ENCODE assay signal across 16 mouse cellular contexts in genomic region chr11:116832172-116832685, GRCm38 (mm10). TPM values are rescaled to one million over a fixed set of nuclear protein-coding genes. Genes with fewer than 3 reads are reported as not detected.
DNase-seq lines count a peak whose midpoint lies in the region; ATAC-seq lines count a peak whose summit lies in the region.
"Had no signal": no experiment of that assay in that cellular context is flagged by ENCODE, and none has a peak within 500 bp of the region (broad histone marks: within the 10 kb centered on the region; RNA-seq: fewer than 3 reads in every experiment).

No protein-coding gene starts in this region.

- peaks cover 3% of the 10 kb centered on the region; the same call in 1 of the 2 replicates for H3K4me1 ChIP-seq in neural tube, embryonic 11.5 days (ENCODE audit: control insufficient read depth, insufficient read depth, low read length)
- H3K4me1 ChIP-seq in neural tube, embryonic 15.5 days = peaks cover 19% of the 10 kb centered on the region
- H3K4me1 ChIP-seq in embryonic facial prominence, embryonic 11.5 days (ENCODE audit: control insufficient read depth, insufficient read depth, low read length) = peaks cover 3% of the 10 kb centered on the region; the same call in 1 of the 2 replicates
- peaks cover 10% of the 10 kb centered on the region for H3K4me1 ChIP-seq in midbrain, embryonic 14.5 days (ENCODE audit: control insufficient read depth, insufficient read depth, low read length)

- no peaks in the 10 kb centered on the region for H3K9me3 ChIP-seq in neural tube, embryonic 11.5 days (ENCODE audit: control insufficient read depth, low read length)
- no peaks in the 10 kb centered on the region for H3K9me3 ChIP-seq in neural tube, embryonic 15.5 days (replicated peaks)
- H3K9me3 ChIP-seq in embryonic facial prominence, embryonic 11.5 days (replicated peaks; ENCODE audit: control insufficient read depth, low read length) = no peaks in the 10 kb centered on the region
- no peaks in the 10 kb centered on the region for H3K9me3 ChIP-seq in midbrain, embryonic 14.5 days (ENCODE audit: control insufficient read depth, low read length)
- H3K9me3 ChIP-seq: intestine, embryonic 15.5 days; lung, embryonic 15.5 days; megakaryocyte, embryonic 14.5 days had no signal

- DNase-seq in embryo, embryonic 10 days (ENCODE audit: low spot score) = peak; percentile 39
- no peak for DNase-seq in embryo, embryonic 9.5 days (ENCODE audit: extremely low spot score)
- peak; percentile 40 for DNase-seq in neural tube, embryonic 11.5 days (ENCODE audit: low spot score)
- DNase-seq in embryonic facial prominence, embryonic 11.5 days (ENCODE audit: low spot score) = peak; percentile 71
- DNase-seq in midbrain, embryonic 14.5 days = peak; percentile 75
- no peak for DNase-seq in lung, postnatal 25 days (ENCODE audit: low spot score)
- DNase-seq: adrenal gland, postnatal 14 days; kidney, postnatal 10 days; right cerebral cortex, postnatal 25 days; thymus, postnatal 36 days had no signal

- no peak for ATAC-seq in neural tube, embryonic 11.5 days (ENCODE audit: insufficient read depth, low FRiP score, low TSS enrichment)
- no peak for ATAC-seq in neural tube, embryonic 15.5 days (ENCODE audit: low FRiP score)
- no peak for ATAC-seq in embryonic facial prominence, embryonic 11.5 days (replicated peaks; ENCODE audit: insufficient number of reproducible peaks, low FRiP score, low TSS enrichment, low read depth)
- no peak for ATAC-seq in midbrain, embryonic 14.5 days (ENCODE audit: low FRiP score, low TSS enrichment)
- ATAC-seq in erythroid progenitor cell, adult 5-6 weeks (replicated peaks; ENCODE audit: low FRiP score, poor library complexity, severe bottlenecking) = no peak
- ATAC-seq: intestine, embryonic 15.5 days had no signal

- H3K4me3 ChIP-seq in neural tube, embryonic 11.5 days (ENCODE audit: low read depth, low read length) = no peak overlapping the region
- no peak overlapping the region for H3K4me3 ChIP-seq in neural tube, embryonic 15.5 days (replicated peaks)
- no peak overlapping the region for H3K4me3 ChIP-seq in embryonic facial prominence, embryonic 11.5 days (ENCODE audit: low read depth, low read length)
- H3K4me3 ChIP-seq in midbrain, embryonic 14.5 days (replicated peaks; ENCODE audit: low read depth, low read length) = no peak overlapping the region
- H3K4me3 ChIP-seq: intestine, embryonic 15.5 days; lung, embryonic 15.5 days; megakaryocyte, embryonic 14.5 days had no signal

- 37% methylated on average over 4 of the region's 4 CpGs for WGBS in neural tube, embryonic 11.5 days
- WGBS in neural tube, embryonic 15.5 days = 32% methylated on average over 4 of the region's 4 CpGs
- 23% methylated on average over 4 of the region's 4 CpGs for WGBS in embryonic facial prominence, embryonic 11.5 days
- 21% methylated on average over 4 of the region's 4 CpGs for WGBS in midbrain, embryonic 14.5 days

- H3K4me2 ChIP-seq in neural tube, embryonic 11.5 days (ENCODE audit: low read depth) = no peak overlapping the region
- H3K4me2 ChIP-seq in neural tube, embryonic 15.5 days = no peak overlapping the region
- no peak overlapping the region for H3K4me2 ChIP-seq in embryonic facial prominence, embryonic 11.5 days (ENCODE audit: low read depth, low read length)
- H3K4me2 ChIP-seq in midbrain, embryonic 14.5 days (ENCODE audit: low read length) = no peak overlapping the region
- H3K4me2 ChIP-seq: intestine, embryonic 15.5 days; lung, embryonic 15.5 days had no signal

- peaks cover 12% of the 10 kb centered on the region for H3K36me3 ChIP-seq in neural tube, embryonic 11.5 days (ENCODE audit: control insufficient read depth, insufficient read depth, low read length)
- H3K36me3 ChIP-seq in neural tube, embryonic 15.5 days = peaks cover 55% of the 10 kb centered on the region
- peaks cover 11% of the 10 kb centered on the region for H3K36me3 ChIP-seq in embryonic facial prominence, embryonic 11.5 days (replicated peaks; ENCODE audit: control insufficient read depth, insufficient read depth, low read depth, low read length)
- H3K36me3 ChIP-seq in midbrain, embryonic 14.5 days (ENCODE audit: control insufficient read depth, insufficient read depth, low read length) = peaks cover 46% of the 10 kb centered on the region

- H3K27ac ChIP-seq in neural tube, embryonic 11.5 days (ENCODE audit: low read depth, low read length) = no peak overlapping the region
- H3K27ac ChIP-seq in neural tube, embryonic 15.5 days (replicated peaks) = no peak overlapping the region; the same call in 1 of the 2 replicates
- no peak overlapping the region for H3K27ac ChIP-seq in embryonic facial prominence, embryonic 11.5 days (replicated peaks; ENCODE audit: low read depth, low read length)
- H3K27ac ChIP-seq in midbrain, embryonic 14.5 days (replicated peaks; ENCODE audit: low read depth, low read length) = 0 out of 2 replicates have a peak overlapping the region, but pooled peaks have one; percentile 26
- H3K27ac ChIP-seq: intestine, embryonic 15.5 days; lung, embryonic 15.5 days had no signal

- H3K27me3 ChIP-seq in neural tube, embryonic 11.5 days (ENCODE audit: control insufficient read depth, insufficient read depth, low read length) = no peaks in the 10 kb centered on the region
- H3K27me3 ChIP-seq in neural tube, embryonic 15.5 days (replicated peaks) = no peaks in the 10 kb centered on the region
- H3K27me3 ChIP-seq in embryonic facial prominence, embryonic 11.5 days (ENCODE audit: control insufficient read depth, insufficient read depth, low read length) = no peaks in the 10 kb centered on the region
- H3K27me3 ChIP-seq in midbrain, embryonic 14.5 days (ENCODE audit: control insufficient read depth, insufficient read depth, low read length) = no peaks in the 10 kb centered on the region
- H3K27me3 ChIP-seq: intestine, embryonic 15.5 days; lung, embryonic 15.5 days had no signal

- no peak overlapping the region for H3K9ac ChIP-seq in neural tube, embryonic 11.5 days (ENCODE audit: low read length)
- no peak overlapping the region for H3K9ac ChIP-seq in neural tube, embryonic 15.5 days (replicated peaks)
- H3K9ac ChIP-seq in embryonic facial prominence, embryonic 11.5 days (replicated peaks; ENCODE audit: low read length) = no peak overlapping the region
- H3K9ac ChIP-seq in midbrain, embryonic 14.5 days (replicated peaks; ENCODE audit: low read length) = no peak overlapping the region
- H3K9ac ChIP-seq: intestine, embryonic 15.5 days; lung, embryonic 15.5 days had no signal

RNA-seq across cellular contexts. Expression of gene Mxra7, which starts 4.4 kb away (rescaled TPM):
- 46.0 and 51.1 TPM in 2 replicates for polyA plus RNA-seq in neural tube, embryonic 11.5 days (2014; fragmentation: Nextera tagmentation; extraction: Ambion mirVana)
- polyA plus RNA-seq in neural tube, embryonic 15.5 days (2015; fragmentation: Nextera tagmentation; extraction: Ambion mirVana) = 38.2 and 43.2 TPM in 2 replicates
- polyA plus RNA-seq in embryonic facial prominence, embryonic 11.5 days (2014; fragmentation: Nextera tagmentation; extraction: Ambion mirVana) = 18.1 and 21.9 TPM in 2 replicates
- polyA plus RNA-seq in midbrain, embryonic 14.5 days (2014; fragmentation: Nextera tagmentation; extraction: Ambion mirVana) = 20.7 and 20.9 TPM in 2 replicates
- total RNA-seq in erythroid progenitor cell, adult 5-6 weeks (2015; ENCODE audit: low replicate concordance) = not detected in 2 replicates
- 0.13 TPM in 1 of 2 replicates, not detected in the other for total RNA-seq in erythroid progenitor cell, adult 5-6 weeks (2017; ENCODE audit: low replicate concordance)
- total RNA-seq: neutrophil, adult 5-6 weeks had no signal

RNA-seq across cellular contexts. Expression of gene Mettl23, which starts 10.8 kb away (rescaled TPM):
- 61.2 and 63.6 TPM in 2 replicates for polyA plus RNA-seq in neural tube, embryonic 11.5 days (2014; fragmentation: Nextera tagmentation; extraction: Ambion mirVana)
- polyA plus RNA-seq in neural tube, embryonic 15.5 days (2015; fragmentation: Nextera tagmentation; extraction: Ambion mirVana) = 64.7 and 66.7 TPM in 2 replicates
- 67.0 and 67.8 TPM in 2 replicates for polyA plus RNA-seq in embryonic facial prominence, embryonic 11.5 days (2014; fragmentation: Nextera tagmentation; extraction: Ambion mirVana)
- 80.4 and 87.6 TPM in 2 replicates for polyA plus RNA-seq in midbrain, embryonic 14.5 days (2014; fragmentation: Nextera tagmentation; extraction: Ambion mirVana)
- total RNA-seq in erythroid progenitor cell, adult 5-6 weeks (2015; ENCODE audit: low replicate concordance) = 27.4 and 60.4 TPM in 2 replicates
- 17.8 and 18.4 TPM in 2 replicates for total RNA-seq in erythroid progenitor cell, adult 5-6 weeks (2017; ENCODE audit: low replicate concordance)

RNA-seq across cellular contexts. Expression of gene Jmjd6, which starts 11.0 kb away (rescaled TPM):
- polyA plus RNA-seq in neural tube, embryonic 11.5 days (2014; fragmentation: Nextera tagmentation; extraction: Ambion mirVana) = 86.0 and 88.4 TPM in 2 replicates
- polyA plus RNA-seq in neural tube, embryonic 15.5 days (2015; fragmentation: Nextera tagmentation; extraction: Ambion mirVana) = 63.2 and 68.6 TPM in 2 replicates
- 74.2 and 75.1 TPM in 2 replicates for polyA plus RNA-seq in embryonic facial prominence, embryonic 11.5 days (2014; fragmentation: Nextera tagmentation; extraction: Ambion mirVana)
- polyA plus RNA-seq in midbrain, embryonic 14.5 days (2014; fragmentation: Nextera tagmentation; extraction: Ambion mirVana) = 70.8 and 81.4 TPM in 2 replicates
- 5.4 and 18.0 TPM in 2 replicates for total RNA-seq in erythroid progenitor cell, adult 5-6 weeks (2015; ENCODE audit: low replicate concordance)
- 5.1 and 10.8 TPM in 2 replicates for total RNA-seq in erythroid progenitor cell, adult 5-6 weeks (2017; ENCODE audit: low replicate concordance)

RNA-seq across cellular contexts. Expression of gene Mfsd11, which starts 20.0 kb away (rescaled TPM):
- 33.2 and 41.1 TPM in 2 replicates for polyA plus RNA-seq in neural tube, embryonic 11.5 days (2014; fragmentation: Nextera tagmentation; extraction: Ambion mirVana)
- 43.5 and 51.6 TPM in 2 replicates for polyA plus RNA-seq in neural tube, embryonic 15.5 days (2015; fragmentation: Nextera tagmentation; extraction: Ambion mirVana)
- polyA plus RNA-seq in embryonic facial prominence, embryonic 11.5 days (2014; fragmentation: Nextera tagmentation; extraction: Ambion mirVana) = 33.9 and 35.7 TPM in 2 replicates
- polyA plus RNA-seq in midbrain, embryonic 14.5 days (2014; fragmentation: Nextera tagmentation; extraction: Ambion mirVana) = 51.3 and 52.8 TPM in 2 replicates
- total RNA-seq in erythroid progenitor cell, adult 5-6 weeks (2015; ENCODE audit: low replicate concordance) = 6.8 and 34.8 TPM in 2 replicates
- total RNA-seq in erythroid progenitor cell, adult 5-6 weeks (2017; ENCODE audit: low replicate concordance) = 7.6 and 15.8 TPM in 2 replicates

RNA-seq across cellular contexts. Expression of gene Srsf2, which starts 20.7 kb away (rescaled TPM):
- polyA plus RNA-seq in neural tube, embryonic 11.5 days (2014; fragmentation: Nextera tagmentation; extraction: Ambion mirVana) = 917 and 938 TPM in 2 replicates
- 514 and 555 TPM in 2 replicates for polyA plus RNA-seq in neural tube, embryonic 15.5 days (2015; fragmentation: Nextera tagmentation; extraction: Ambion mirVana)
- 1,064 and 1,163 TPM in 2 replicates for polyA plus RNA-seq in embryonic facial prominence, embryonic 11.5 days (2014; fragmentation: Nextera tagmentation; extraction: Ambion mirVana)
- polyA plus RNA-seq in midbrain, embryonic 14.5 days (2014; fragmentation: Nextera tagmentation; extraction: Ambion mirVana) = 650 and 686 TPM in 2 replicates
- total RNA-seq in erythroid progenitor cell, adult 5-6 weeks (2015; ENCODE audit: low replicate concordance) = 911 and 1,279 TPM in 2 replicates
- 284 and 388 TPM in 2 replicates for total RNA-seq in erythroid progenitor cell, adult 5-6 weeks (2017; ENCODE audit: low replicate concordance)

Comparison
In these comparisons a context has a peak if more than half of its experiments do, and no peak if none do; other contexts are left out.
1. DNase-seq: peak in embryo, embryonic 10 days (single experiment), neural tube, embryonic 11.5 days (single experiment), embryonic facial prominence, embryonic 11.5 days (single experiment) and midbrain, embryonic 14.5 days (single experiment); none in embryo, embryonic 9.5 days (single experiment) and lung, postnatal 25 days (single experiment).